Mouse (Mus musculus) ES-CJ7 (cell line): ENCODE results near the gene Capn8.

Source experiments
- DNase-seq: peaks from one replicate; pipeline ENCODE4 v3.0.0; 2011; ENCODE audit warnings: low read depth, low spot score

Capn8 gene

GRCm38 (mm10) chr1:182550761-182551160 is 14.0 kb upstream of the Capn8 start:
- no peak for DNase-seq

- DNase-seq: peak; percentile 88
Observed at GRCm38 (mm10) chr1:182553649-182554375, 11.0 kb upstream of the Capn8 start.

- no peak for DNase-seq
Observed at GRCm38 (mm10) chr1:182558271-182558670, 6.5 kb upstream of the Capn8 start.

GRCm38 (mm10) chr1:182559530-182559929 is 5.3 kb upstream of the Capn8 start:
- DNase-seq: no peak

GRCm38 (mm10) chr1:182560390-182561098 is 4.3 kb upstream of the Capn8 start:
- peak; percentile 60 for DNase-seq

- DNase-seq: no peak
Observed at GRCm38 (mm10) chr1:182561945-182562514, 2.8 kb upstream of the Capn8 start.

GRCm38 (mm10) chr1:182562576-182563370 is 2.0 kb upstream of the Capn8 start:
- DNase-seq: no peak

GRCm38 (mm10) chr1:182565351-182565835 is 586 bp downstream of the Capn8 start:
- no peak for DNase-seq

- no peak for DNase-seq
Observed at GRCm38 (mm10) chr1:182571148-182571547, 6.3 kb downstream of the Capn8 start.

- DNase-seq: no peak
Observed at GRCm38 (mm10) chr1:182571973-182572372, 7.2 kb downstream of the Capn8 start.

GRCm38 (mm10) chr1:182573856-182574665 is 9.3 kb downstream of the Capn8 start:
- DNase-seq: no peak

GRCm38 (mm10) chr1:182574666-182575049 is 9.9 kb downstream of the Capn8 start:
- DNase-seq: no peak

- DNase-seq: no peak
Observed at GRCm38 (mm10) chr1:182584169-182584568, 19.4 kb downstream of the Capn8 start.

- peak; percentile 41 for DNase-seq
Observed at GRCm38 (mm10) chr1:182585162-182585840, 20.5 kb downstream of the Capn8 start.

GRCm38 (mm10) chr1:182587706-182588105 is 22.9 kb downstream of the Capn8 start:
- DNase-seq: no peak

- DNase-seq: no peak
Observed at GRCm38 (mm10) chr1:182591491-182591890, 26.7 kb downstream of the Capn8 start.

GRCm38 (mm10) chr1:182592436-182592835 is 27.6 kb downstream of the Capn8 start:
- DNase-seq: no peak

- DNase-seq: no peak
Observed at GRCm38 (mm10) chr1:182605330-182606150, 40.7 kb downstream of the Capn8 start.

- DNase-seq: no peak
Observed at GRCm38 (mm10) chr1:182609701-182610335, 45.0 kb downstream of the Capn8 start.
